Mouse (Mus musculus) neural tube, embryonic 11.5 days (tissue): Measurements from ENCODE around the gene Tmem8. TPM values are rescaled to one million over a fixed set of nuclear protein-coding genes. Genes with fewer than 3 reads are reported as not detected.
"Not testable (repeated sequence)": the region's sequence is repeated elsewhere in the genome, so short reads cannot be mapped to it uniquely, and the experiment has no call there.

Source experiments
- ATAC-seq: fragments of 200-750 bp; cut with Nextera tagmentation; 2 replicates; pipeline ENCODE4 v1.8.0; 2017; ENCODE audit warnings: moderate number of reproducible peaks, mild to moderate bottlenecking, moderate TSS enrichment, moderate library complexity; ENCODE audit not compliant: insufficient read depth, low FRiP score, low TSS enrichment
- DNase-seq: peaks from one replicate; pipeline ENCODE4 v3.0.0-alpha.2; 2015; ENCODE audit warnings: low spot score
- H3K27ac ChIP-seq: fragments of 300-500 bp; sonication (generic); 2 replicates; pipeline ENCODE4 v1.5.1; 2014; ENCODE audit warnings: low read depth, mild to moderate bottlenecking, low read length
- H3K27me3 ChIP-seq: fragments of 300-500 bp; sonication (generic); 2 replicates; pipeline ENCODE4 v1.6.1; 2014; ENCODE audit warnings: mild to moderate bottlenecking, low read length, mixed read lengths; ENCODE audit not compliant: control insufficient read depth, insufficient read depth
- H3K36me3 ChIP-seq: fragments of 300-500 bp; sonication (generic); 2 replicates; pipeline ENCODE4 v1.6.1; 2014; ENCODE audit warnings: mild to moderate bottlenecking, low read length, moderate library complexity, mixed read lengths; ENCODE audit not compliant: control insufficient read depth, insufficient read depth
- H3K4me1 ChIP-seq: fragments of 300-500 bp; sonication (generic); 2 replicates; pipeline ENCODE4 v1.6.1; 2014; ENCODE audit warnings: low read length, mixed read lengths; ENCODE audit not compliant: control insufficient read depth, insufficient read depth
- H3K4me2 ChIP-seq: fragments of 300-500 bp; sonication (generic); 2 replicates; pipeline ENCODE4 v1.6.1; 2014; ENCODE audit warnings: low read depth, mild to moderate bottlenecking, moderate library complexity
- H3K4me3 ChIP-seq: fragments of 300-500 bp; sonication (generic); 2 replicates; pipeline ENCODE4 v1.5.1; 2014; ENCODE audit warnings: low read depth, low read length
- H3K9ac ChIP-seq: fragments of 300-500 bp; sonication (generic); 2 replicates; pipeline ENCODE4 v1.6.1; 2014; ENCODE audit warnings: mild to moderate bottlenecking, low read length
- H3K9me3 ChIP-seq: fragments of 300-500 bp; sonication (generic); 2 replicates; pipeline ENCODE4 v1.6.1; 2016; ENCODE audit warnings: low read length; ENCODE audit not compliant: control insufficient read depth
- WGBS: fragments of 180-500 bp; shearing (Covaris S2); extraction: QIAGEN DNeasy Blood & Tissue Kit; methylation state at CpG from one replicate; pipeline ENCODE4 v1.1.7; 2014; 5-methylcytosine and 5-hydroxymethylcytosine counted together
- polyA plus RNA-seq: library from polyadenylated mRNA; unstranded; fragments of >200 nt; fragmentation: Nextera tagmentation; extraction: Ambion mirVana; gene quantifications from 2 replicates; pipeline ENCODE4 v1.2.1, GENCODE M21; 2014

Tmem8 gene
- polyA plus RNA-seq, 1 experiment from 2014 or later, result 1.1 TPM

DNA sequence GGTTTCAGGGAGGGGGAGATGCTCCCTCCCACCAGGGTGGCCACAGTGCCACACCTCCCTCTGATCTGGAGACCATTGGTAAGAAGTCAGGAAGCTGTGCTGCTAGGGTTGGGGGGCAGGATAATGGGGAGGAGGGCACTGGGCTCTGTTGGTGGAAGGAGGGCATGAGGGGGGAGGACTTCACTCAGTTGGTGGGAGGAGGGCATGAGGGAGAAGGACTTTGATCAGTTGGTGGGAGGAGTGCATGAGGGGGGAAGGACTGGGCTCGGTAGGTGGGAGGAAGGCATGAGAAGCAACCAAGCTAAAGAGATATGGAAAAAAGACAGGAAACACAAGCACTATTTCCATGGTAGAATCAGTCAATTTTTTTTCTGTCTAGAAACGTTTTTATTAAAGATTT lies 32.2 kb upstream of the Tmem8 start:
- Histone ChIP-seq H3K27me3 (no peaks in the 10 kb centered on the region), H3K4me3 (no peak overlapping the region), H3K36me3 (no peaks in the 10 kb centered on the region), H3K27ac (no peak overlapping the region), H3K4me2 (no peak overlapping the region), H3K9me3 (no peaks in the 10 kb centered on the region), H3K9ac (no peak overlapping the region), H3K4me1 (no peaks in the 10 kb centered on the region)
- no peak for DNase-seq
- WGBS, result 44% methylated on average over 2 of the region's 2 CpGs
- ATAC-seq, result no peak

DNA sequence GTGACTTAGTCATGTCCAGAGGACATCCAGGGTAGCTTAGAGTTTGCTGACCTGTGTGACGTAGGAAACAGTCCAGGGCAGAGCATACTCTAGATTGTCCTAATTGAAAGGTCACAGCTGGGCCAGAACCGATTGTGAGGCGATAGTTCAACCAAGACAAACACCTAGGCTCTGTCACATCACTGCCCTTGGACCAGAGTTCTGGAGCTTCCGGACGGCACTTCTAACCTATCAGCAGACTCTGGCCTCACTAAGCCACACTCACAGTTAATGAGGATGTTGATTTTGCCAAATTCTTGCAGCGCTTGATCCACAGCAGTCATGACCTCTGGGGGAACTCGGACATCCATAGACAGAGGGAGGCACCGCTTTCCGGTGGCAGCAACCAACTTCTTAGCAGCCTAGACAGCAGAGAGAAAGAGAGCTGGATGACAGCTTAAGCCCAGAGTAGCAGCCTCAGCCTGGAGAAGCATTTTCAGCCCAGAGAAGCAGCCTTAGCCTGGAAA lies 26.0 kb upstream of the Tmem8 start:
- H3K27me3 ChIP-seq, result no peaks in the 10 kb centered on the region
- H3K9me3 ChIP-seq, result no peaks in the 10 kb centered on the region
- ATAC-seq, result no peak
- H3K4me3 ChIP-seq, result no peak overlapping the region
- H3K36me3 ChIP-seq, result peaks cover under 1% of the 10 kb centered on the region; the same call in 1 of the 2 replicates
- no peak overlapping the region for H3K9ac ChIP-seq
- H3K27ac ChIP-seq, result no peak overlapping the region
- no peaks in the 10 kb centered on the region for H3K4me1 ChIP-seq
- WGBS, result 93% methylated on average over 9 of the region's 9 CpGs
- no peak for DNase-seq
- no peak overlapping the region for H3K4me2 ChIP-seq

GRCm38 (mm10) chr17:26089905-26090632 lies 23.0 kb upstream of the Tmem8 start, which contains the start of gene Decr2:
Gene Decr2 (minus strand): TSS chr17:26090337.
- DNase-seq, result peak; percentile 88
- Histone ChIP-seq H3K9me3 (no peaks in the 10 kb centered on the region), H3K4me1 (peaks cover 3% of the 10 kb centered on the region; the same call in 1 of the 2 replicates), H3K36me3 (peaks cover 2% of the 10 kb centered on the region; the same call in 1 of the 2 replicates), H3K27ac (0 out of 2 replicates have a peak within 1 kb of the TSS, but pooled peaks have one; percentile 34), H3K4me2 (peak within 1 kb of the TSS; percentile 83), H3K9ac (peak within 1 kb of the TSS; percentile 72), H3K27me3 (no peaks in the 10 kb centered on the region), H3K4me3 (peak within 1 kb of the TSS; percentile 51)
- ATAC-seq, result 0 out of 2 replicates have a peak, but pooled peaks have one; percentile 50
- WGBS, result 3% methylated on average over 32 of the region's 32 CpGs

DNA sequence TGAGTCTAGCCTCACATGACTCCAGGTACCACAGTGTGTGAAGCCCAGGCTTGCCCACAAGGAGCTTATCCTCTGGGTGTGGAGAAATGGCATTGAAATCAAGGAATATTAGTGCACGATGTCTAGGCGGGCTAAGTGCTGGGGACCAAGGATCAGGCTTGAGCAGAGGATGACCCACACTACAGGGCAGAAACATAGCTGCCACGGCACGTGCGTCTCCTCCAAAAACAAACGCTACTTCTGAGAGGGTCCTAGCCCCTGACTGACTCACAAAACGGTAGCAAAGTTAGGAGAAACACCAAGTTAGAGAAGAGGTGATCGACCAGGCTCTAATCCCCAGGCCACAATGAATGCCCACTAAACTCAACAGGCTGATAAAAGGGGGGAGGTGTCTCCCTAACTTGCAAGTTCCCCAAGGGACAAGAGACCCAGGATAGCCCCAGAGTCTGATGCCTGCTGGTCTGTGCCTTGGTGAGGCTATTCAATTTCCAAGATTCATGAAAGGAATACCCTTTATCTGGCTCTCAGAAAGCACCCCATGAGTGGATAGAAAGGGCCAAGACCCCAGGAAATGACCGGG lies 18.5 kb upstream of the Tmem8 start:
- 23% methylated on average over 9 of the region's 9 CpGs for WGBS
- peak overlapping the region; percentile 89 for H3K9ac ChIP-seq
- ATAC-seq (no peak), DNase-seq (no peak)
- H3K36me3 ChIP-seq, result peaks cover 2% of the 10 kb centered on the region; the same call in 1 of the 2 replicates
- H3K4me3 ChIP-seq, result peak overlapping the region; percentile 59
- H3K9me3 ChIP-seq, result no peaks in the 10 kb centered on the region
- peaks cover 3% of the 10 kb centered on the region; the same call in 1 of the 2 replicates for H3K4me1 ChIP-seq
- peak overlapping the region; percentile 75; the same call in 1 of the 2 replicates for H3K27ac ChIP-seq
- H3K4me2 ChIP-seq, result peak overlapping the region; percentile 83
- H3K27me3 ChIP-seq, result no peaks in the 10 kb centered on the region

DNA sequence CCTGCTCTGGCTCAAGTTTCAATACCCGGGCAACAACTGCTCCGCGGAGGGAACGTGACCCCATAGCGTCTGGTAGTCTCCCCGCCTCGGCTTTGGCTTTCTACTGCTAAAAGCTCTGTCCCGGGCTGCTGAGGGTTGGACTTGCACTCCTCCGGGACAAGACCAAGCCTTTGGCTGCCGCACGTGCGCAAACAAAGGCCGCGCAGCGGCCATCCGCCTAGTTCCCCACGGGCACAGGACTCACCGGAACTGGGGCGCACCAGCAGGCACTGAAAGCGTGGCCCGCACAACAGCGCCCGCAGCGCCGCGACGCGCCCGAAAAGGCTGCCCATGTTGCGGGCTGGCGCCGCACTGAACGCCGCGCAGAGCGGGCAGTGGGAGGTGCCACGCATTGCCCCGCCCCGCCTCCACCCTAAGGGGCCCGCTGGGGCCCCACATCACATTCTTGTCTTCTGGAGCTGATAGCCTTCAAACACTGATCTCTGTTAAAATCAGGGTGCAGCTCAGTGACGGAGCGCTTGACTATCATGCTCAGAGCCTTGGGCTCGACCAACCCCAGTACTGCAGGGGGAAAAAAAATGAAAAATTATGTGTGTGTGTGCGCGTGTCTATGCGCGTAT lies 17.9 kb upstream of the Tmem8 start, which contains the start of gene Nme4:
Gene Nme4, minus strand, starts transcription at position 482 of the 620 bp plus-strand sequence.
- H3K27ac ChIP-seq, result peak within 1 kb of the TSS; percentile 75
- H3K4me1 ChIP-seq, result peaks cover 3% of the 10 kb centered on the region; the same call in 1 of the 2 replicates
- H3K4me2 ChIP-seq, result peak within 1 kb of the TSS; percentile 83
- peak within 1 kb of the TSS; percentile 89 for H3K9ac ChIP-seq
- no peaks in the 10 kb centered on the region for H3K27me3 ChIP-seq
- H3K36me3 ChIP-seq, result peaks cover 2% of the 10 kb centered on the region; the same call in 1 of the 2 replicates
- no peaks in the 10 kb centered on the region for H3K9me3 ChIP-seq
- peak within 1 kb of the TSS; percentile 59 for H3K4me3 ChIP-seq
- peak; percentile 48 for ATAC-seq
- peak; percentile 75 for DNase-seq
- 4% methylated on average over 47 of the region's 47 CpGs for WGBS

- no peak for DNase-seq
- 94% methylated on average over 7 of the region's 7 CpGs for WGBS
Measured at GRCm38 (mm10) chr17:26098461-26098860, 14.6 kb upstream of the Tmem8 start.

GRCm38 (mm10) chr17:26099316-26099715 lies 13.8 kb upstream of the Tmem8 start:
- H3K4me3 ChIP-seq, H3K9ac ChIP-seq, H3K27ac ChIP-seq, ATAC-seq, H3K9me3 ChIP-seq, DNase-seq, H3K4me2 ChIP-seq, H3K27me3 ChIP-seq, H3K4me1 ChIP-seq, H3K36me3 ChIP-seq: not testable (repeated sequence)
- 69% methylated on average over 3 of the region's 3 CpGs for WGBS

More at GRCm38 (mm10) chr17:26098461-26098860, 14.6 kb upstream of the Tmem8 start:
- H3K36me3 ChIP-seq, result no peaks in the 10 kb centered on the region
- H3K4me3 ChIP-seq, result no peak overlapping the region
- H3K27ac ChIP-seq, result no peak overlapping the region
- peaks cover 3% of the 10 kb centered on the region; the same call in 1 of the 2 replicates for H3K4me1 ChIP-seq
- ATAC-seq, result no peak
- no peaks in the 10 kb centered on the region for H3K9me3 ChIP-seq
- H3K4me2 ChIP-seq, result no peak overlapping the region
- H3K9ac ChIP-seq, result no peak overlapping the region
- H3K27me3 ChIP-seq, result no peaks in the 10 kb centered on the region

DNA sequence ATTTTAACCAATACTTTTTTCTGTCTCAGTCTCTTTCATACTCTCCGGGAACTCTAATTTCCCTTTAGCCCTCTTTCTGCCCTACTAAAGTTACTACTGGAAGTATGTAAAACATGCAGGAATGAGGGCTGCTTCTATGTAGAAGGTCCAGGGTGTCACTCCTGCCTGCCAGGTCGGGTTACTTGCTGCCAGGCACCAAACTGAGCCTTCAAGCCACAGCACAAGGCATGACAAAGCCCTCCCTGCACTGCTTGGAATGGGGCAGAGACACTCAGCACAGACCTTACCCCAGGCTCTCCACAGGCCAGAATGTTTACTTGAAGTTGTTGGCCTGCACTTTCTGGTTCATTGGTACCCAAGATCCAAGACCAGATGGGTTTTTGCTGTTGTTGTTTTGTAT lies 12.9 kb upstream of the Tmem8 start:
- no peak overlapping the region for H3K9ac ChIP-seq
- H3K4me2 ChIP-seq, result no peak overlapping the region
- H3K4me3 ChIP-seq, result no peak overlapping the region
- DNase-seq (no peak), ATAC-seq (no peak)
- no peak overlapping the region for H3K27ac ChIP-seq
- 45% methylated on average over 2 of the region's 2 CpGs for WGBS
- no peaks in the 10 kb centered on the region for H3K36me3 ChIP-seq
- no peaks in the 10 kb centered on the region for H3K4me1 ChIP-seq
- H3K9me3 ChIP-seq, result no peaks in the 10 kb centered on the region
- H3K27me3 ChIP-seq, result no peaks in the 10 kb centered on the region
